Mouse (Mus musculus) retina, embryonic 14.5 days (tissue): ENCODE measurements around the gene Cul5.

Experiments
- DNase-seq: peaks from one replicate; pipeline ENCODE4 v3.0.0-alpha.2; 2015; ENCODE audit warnings: low spot score

The Cul5 gene

GRCm38 (mm10) chr9:53607192-53607591 lies 62.6 kb downstream of the Cul5 start:
- DNase-seq = no peak

- DNase-seq = no peak
Measured at GRCm38 (mm10) chr9:53604954-53605353, 64.9 kb downstream of the Cul5 start.

- no peak for DNase-seq
Measured at GRCm38 (mm10) chr9:53603849-53604248, 66.0 kb downstream of the Cul5 start.

GRCm38 (mm10) chr9:53603384-53603783 lies 66.4 kb downstream of the Cul5 start:
- DNase-seq = no peak

- no peak for DNase-seq
Measured at GRCm38 (mm10) chr9:53601541-53601940, 68.3 kb downstream of the Cul5 start.

- DNase-seq = no peak
Measured at GRCm38 (mm10) chr9:53598631-53599030, 71.2 kb downstream of the Cul5 start.

GRCm38 (mm10) chr9:53596971-53597600 lies 72.7 kb downstream of the Cul5 start:
- no peak for DNase-seq

GRCm38 (mm10) chr9:53594764-53595163 lies 75.0 kb downstream of the Cul5 start:
- DNase-seq = peak; percentile 76

- no peak for DNase-seq
Measured at GRCm38 (mm10) chr9:53581870-53582269, 87.9 kb downstream of the Cul5 start.

GRCm38 (mm10) chr9:53575721-53576120 lies 94.1 kb downstream of the Cul5 start:
- no peak for DNase-seq

- DNase-seq = no peak
Measured at GRCm38 (mm10) chr9:53572516-53573307, 97.1 kb downstream of the Cul5 start.

GRCm38 (mm10) chr9:53570662-53571061 lies 99.2 kb downstream of the Cul5 start:
- DNase-seq = no peak
